Mouse (Mus musculus): ENCODE results near the gene Grm4. TPM values are rescaled to one million over a fixed set of nuclear protein-coding genes. Genes with fewer than 3 reads are reported as not detected.

Grm4 gene
- total RNA-seq, 2 experiments from 2014 or later: not detected

Other genes starting within 250 kb of the Grm4 start
- 541 and 637 TPM in 2 replicates for gene Hmga1, start 35.1 kb upstream of the Grm4 start, total RNA-seq (2014; fragmentation: Nextera tagmentation)
- 232 and 267 TPM in 2 replicates for gene Hmga1, start 35.1 kb upstream of the Grm4 start, total RNA-seq (2017)
- 59.2 and 65.2 TPM in 2 replicates for gene AI413582, start 44.4 kb upstream of the Grm4 start, total RNA-seq (2014; fragmentation: Nextera tagmentation)
- gene AI413582, start 44.4 kb upstream of the Grm4 start, total RNA-seq (2017): 34.8 and 42.3 TPM in 2 replicates
- gene Nudt3, start 102.1 kb upstream of the Grm4 start, total RNA-seq (2014; fragmentation: Nextera tagmentation): 95.3 and 120 TPM in 2 replicates
- 173 and 194 TPM in 2 replicates for gene Nudt3, start 102.1 kb upstream of the Grm4 start, total RNA-seq (2017)
- not detected in 2 replicates for gene RPS10-NUDT3, start 113.8 kb upstream of the Grm4 start, total RNA-seq (2014; fragmentation: Nextera tagmentation)
- gene RPS10-NUDT3, start 113.8 kb upstream of the Grm4 start, total RNA-seq (2017): not detected in 2 replicates
- gene Rps10, start 115.3 kb upstream of the Grm4 start, total RNA-seq (2014; fragmentation: Nextera tagmentation): 2,240 and 2,398 TPM in 2 replicates
- gene Rps10, start 115.3 kb upstream of the Grm4 start, total RNA-seq (2017): 2,059 and 2,173 TPM in 2 replicates
- gene Pacsin1, start 134.1 kb upstream of the Grm4 start, total RNA-seq (2014; fragmentation: Nextera tagmentation): not detected in 2 replicates
- 0.43 TPM in 1 of 2 replicates, not detected in the other for gene Pacsin1, start 134.1 kb upstream of the Grm4 start, total RNA-seq (2017)
- gene Spdef, start 207.6 kb upstream of the Grm4 start, total RNA-seq (2014; fragmentation: Nextera tagmentation): not detected in 2 replicates
- gene Spdef, start 207.6 kb upstream of the Grm4 start, total RNA-seq (2017): not detected in 2 replicates